Mouse (Mus musculus): Measurements from ENCODE around the gene Fzd10. TPM values are rescaled to one million over a fixed set of nuclear protein-coding genes. Genes with fewer than 3 reads are reported as not detected.

The Fzd10 gene
- polyA plus RNA-seq, 1 experiment, result not detected

GRCm38 (mm10) chr5:128568970-128569369, 31.7 kb upstream of the Fzd10 start:
- H3K4me3 ChIP-seq (ENCODE audit: insufficient read depth, poor library complexity, severe bottlenecking), result no peak overlapping the region
- H3K27me3 ChIP-seq (ENCODE audit: control insufficient read depth, insufficient read depth, insufficient read length), result no peaks in the 10 kb centered on the region
- no peaks in the 10 kb centered on the region for H3K79me2 ChIP-seq (ENCODE audit: control insufficient read depth, insufficient read depth)
- no peaks in the 10 kb centered on the region for H3K79me3 ChIP-seq (ENCODE audit: low read depth)
- TF ChIP-seq MYOD1 (IDR thresholded peaks at IDR 0.05; ENCODE audit: control insufficient read depth, insufficient read length, low read depth), result no peak
- TF ChIP-seq MYOG (IDR thresholded peaks at IDR 0.05; ENCODE audit: control insufficient read depth, extremely low read depth, insufficient read length), result no peak
- no peak for TF ChIP-seq CEBPB (IDR thresholded peaks at IDR 0.05; ENCODE audit: low read depth)
- no peak for TF ChIP-seq FOSL1 (IDR thresholded peaks at IDR 0.05; ENCODE audit: insufficient read depth, low read length, poor library complexity, severe bottlenecking)
- no peak for TF ChIP-seq USF1 (IDR thresholded peaks at IDR 0.05; ENCODE audit: low read depth)
- no peak for TF ChIP-seq CTCF (IDR thresholded peaks at IDR 0.05; ENCODE audit: control insufficient read depth, insufficient read depth, insufficient read length)
- TF ChIP-seq MAX (IDR thresholded peaks at IDR 0.05), result no peak
- H3K36me3 ChIP-seq (ENCODE audit: control insufficient read depth, insufficient read depth), result no peaks in the 10 kb centered on the region
- H3ac ChIP-seq (ENCODE audit: control insufficient read depth, insufficient read length, low read depth), result no peak overlapping the region

GRCm38 (mm10) chr5:128570091-128570490, 30.6 kb upstream of the Fzd10 start:
- Histone ChIP-seq H3ac (ENCODE audit: control insufficient read depth, insufficient read length, low read depth) (no peak overlapping the region), H3K79me3 (ENCODE audit: low read depth) (no peaks in the 10 kb centered on the region), H3K79me2 (ENCODE audit: control insufficient read depth, insufficient read depth) (no peaks in the 10 kb centered on the region), H3K4me3 (ENCODE audit: insufficient read depth, poor library complexity, severe bottlenecking) (no peak overlapping the region), H3K36me3 (ENCODE audit: control insufficient read depth, insufficient read depth) (no peaks in the 10 kb centered on the region), H3K27me3 (ENCODE audit: control insufficient read depth, insufficient read depth, insufficient read length) (no peaks in the 10 kb centered on the region)
- TF ChIP-seq MAX (IDR thresholded peaks at IDR 0.05) (no peak), USF1 (IDR thresholded peaks at IDR 0.05; ENCODE audit: low read depth) (no peak), MYOD1 (IDR thresholded peaks at IDR 0.05; ENCODE audit: control insufficient read depth, insufficient read length, low read depth) (no peak), CTCF (IDR thresholded peaks at IDR 0.05; ENCODE audit: control insufficient read depth, insufficient read depth, insufficient read length) (no peak), CEBPB (IDR thresholded peaks at IDR 0.05; ENCODE audit: low read depth) (no peak), MYOG (IDR thresholded peaks at IDR 0.05; ENCODE audit: control insufficient read depth, extremely low read depth, insufficient read length) (no peak), FOSL1 (IDR thresholded peaks at IDR 0.05; ENCODE audit: insufficient read depth, low read length, poor library complexity, severe bottlenecking) (no peak)

GRCm38 (mm10) chr5:128570848-128571247, 29.8 kb upstream of the Fzd10 start:
- no peaks in the 10 kb centered on the region for H3K36me3 ChIP-seq (ENCODE audit: control insufficient read depth, insufficient read depth)

GRCm38 (mm10) chr5:128571706-128572105, 28.9 kb upstream of the Fzd10 start:
- Histone ChIP-seq H3K36me3 (ENCODE audit: control insufficient read depth, insufficient read depth) (no peaks in the 10 kb centered on the region), H3ac (ENCODE audit: control insufficient read depth, insufficient read length, low read depth) (no peak overlapping the region), H3K79me3 (ENCODE audit: low read depth) (no peaks in the 10 kb centered on the region), H3K27me3 (ENCODE audit: control insufficient read depth, insufficient read depth, insufficient read length) (no peaks in the 10 kb centered on the region), H3K79me2 (ENCODE audit: control insufficient read depth, insufficient read depth) (no peaks in the 10 kb centered on the region), H3K4me3 (ENCODE audit: insufficient read depth, poor library complexity, severe bottlenecking) (no peak overlapping the region)
- no peak for TF ChIP-seq USF1 (IDR thresholded peaks at IDR 0.05; ENCODE audit: low read depth)
- no peak for TF ChIP-seq CTCF (IDR thresholded peaks at IDR 0.05; ENCODE audit: control insufficient read depth, insufficient read depth, insufficient read length)
- no peak for TF ChIP-seq MAX (IDR thresholded peaks at IDR 0.05)

More at GRCm38 (mm10) chr5:128570848-128571247, 29.8 kb upstream of the Fzd10 start:
- no peak for TF ChIP-seq CTCF (IDR thresholded peaks at IDR 0.05; ENCODE audit: control insufficient read depth, insufficient read depth, insufficient read length)
- TF ChIP-seq MYOD1 (IDR thresholded peaks at IDR 0.05; ENCODE audit: control insufficient read depth, insufficient read length, low read depth), result no peak
- no peak for TF ChIP-seq MAX (IDR thresholded peaks at IDR 0.05)
- no peak for TF ChIP-seq MYOG (IDR thresholded peaks at IDR 0.05; ENCODE audit: control insufficient read depth, extremely low read depth, insufficient read length)
- no peak for TF ChIP-seq FOSL1 (IDR thresholded peaks at IDR 0.05; ENCODE audit: insufficient read depth, low read length, poor library complexity, severe bottlenecking)
- TF ChIP-seq CEBPB (IDR thresholded peaks at IDR 0.05; ENCODE audit: low read depth), result no peak
- no peak for TF ChIP-seq USF1 (IDR thresholded peaks at IDR 0.05; ENCODE audit: low read depth)
- Histone ChIP-seq H3K79me2 (ENCODE audit: control insufficient read depth, insufficient read depth) (no peaks in the 10 kb centered on the region), H3K79me3 (ENCODE audit: low read depth) (no peaks in the 10 kb centered on the region), H3K4me3 (ENCODE audit: insufficient read depth, poor library complexity, severe bottlenecking) (no peak overlapping the region), H3K27me3 (ENCODE audit: control insufficient read depth, insufficient read depth, insufficient read length) (no peaks in the 10 kb centered on the region), H3ac (ENCODE audit: control insufficient read depth, insufficient read length, low read depth) (no peak overlapping the region)

- H3K79me3 ChIP-seq (ENCODE audit: low read depth), result no peaks in the 10 kb centered on the region
- no peak overlapping the region for H3K4me3 ChIP-seq (ENCODE audit: insufficient read depth, poor library complexity, severe bottlenecking)
- no peaks in the 10 kb centered on the region for H3K27me3 ChIP-seq (ENCODE audit: control insufficient read depth, insufficient read depth, insufficient read length)
- H3K36me3 ChIP-seq (ENCODE audit: control insufficient read depth, insufficient read depth), result no peaks in the 10 kb centered on the region
- TF ChIP-seq USF1 (IDR thresholded peaks at IDR 0.05; ENCODE audit: low read depth) (no peak), FOSL1 (IDR thresholded peaks at IDR 0.05; ENCODE audit: insufficient read depth, low read length, poor library complexity, severe bottlenecking) (no peak), CEBPB (IDR thresholded peaks at IDR 0.05; ENCODE audit: low read depth) (no peak), MAX (IDR thresholded peaks at IDR 0.05) (no peak), CTCF (IDR thresholded peaks at IDR 0.05; ENCODE audit: control insufficient read depth, insufficient read depth, insufficient read length) (no peak), MYOG (IDR thresholded peaks at IDR 0.05; ENCODE audit: control insufficient read depth, extremely low read depth, insufficient read length) (no peak), MYOD1 (IDR thresholded peaks at IDR 0.05; ENCODE audit: control insufficient read depth, insufficient read length, low read depth) (no peak)
- H3K79me2 ChIP-seq (ENCODE audit: control insufficient read depth, insufficient read depth), result no peaks in the 10 kb centered on the region
- H3ac ChIP-seq (ENCODE audit: control insufficient read depth, insufficient read length, low read depth), result no peak overlapping the region
Observed at GRCm38 (mm10) chr5:128575997-128576579, 24.6 kb upstream of the Fzd10 start.
